24 mouse cellular contexts compared by ENCODE assay signal in genomic region chr14:101518259-101518658, GRCm38 (mm10).
A peak's percentile ranks its signal among the peaks of the same experiment; 100 is the strongest.
DNase-seq lines count a peak whose midpoint lies in the region; ATAC-seq and TF ChIP-seq lines count a peak whose summit lies in the region.
"Had no signal": no experiment of that assay in that cellular context is flagged by ENCODE, and none has a peak within 500 bp of the region (broad histone marks: within the 10 kb centered on the region; RNA-seq: fewer than 3 reads in every experiment).

No protein-coding gene starts in this region.

- no peak for TF ChIP-seq EP300 in heart, postnatal 0 days (IDR thresholded peaks at IDR 0.05; ENCODE audit: low read depth)

- H3K27ac ChIP-seq in heart, embryonic 10.5 days, result peak overlapping the region; percentile 81
- H3K27ac ChIP-seq in heart, embryonic 12.5 days (ENCODE audit: poor library complexity, severe bottlenecking), result peak overlapping the region; percentile 68
- H3K27ac ChIP-seq in heart, postnatal 0 days (ENCODE audit: low read depth), result peak overlapping the region; percentile 74
- H3K27ac ChIP-seq: forebrain, embryonic 10.5 days; hindbrain, embryonic 15.5 days; layer of hippocampus, adult 2 months; limb, embryonic 13.5 days; liver, embryonic 14.5 days; midbrain, embryonic 13.5 days had no signal

- H3K9ac ChIP-seq in heart, embryonic 12.5 days, result no peak overlapping the region
- H3K9ac ChIP-seq in heart, postnatal 0 days (replicated peaks; ENCODE audit: low read depth, low read length), result no peak overlapping the region; the same call in 1 of the 2 replicates
- H3K9ac ChIP-seq: hindbrain, embryonic 15.5 days; limb, embryonic 13.5 days; liver, embryonic 14.5 days; lung, embryonic 14.5 days; midbrain, embryonic 13.5 days had no signal

- H3K27me3 ChIP-seq in heart, embryonic 10.5 days (ENCODE audit: insufficient read depth, poor library complexity, severe bottlenecking), result no peaks in the 10 kb centered on the region
- H3K27me3 ChIP-seq in heart, embryonic 12.5 days (replicated peaks), result no peaks in the 10 kb centered on the region
- H3K27me3 ChIP-seq in heart, postnatal 0 days (ENCODE audit: control insufficient read depth, insufficient read depth, low read length), result no peaks in the 10 kb centered on the region
- H3K27me3 ChIP-seq: hindbrain, embryonic 15.5 days; limb, embryonic 13.5 days had no signal

- peak; percentile 31 for DNase-seq in adrenal gland, postnatal 14 days
- DNase-seq in adrenal gland, postnatal 25 days, result no peak
- no peak for DNase-seq in heart, embryonic 10.5 days (ENCODE audit: low spot score)
- DNase-seq in heart, postnatal 4 days, result no peak
- peak; percentile 30 for DNase-seq in heart, postnatal 0 days (ENCODE audit: low spot score)
- DNase-seq in layer of hippocampus, postnatal 14 days (ENCODE audit: low spot score in 2 of 2), result no peak
- no peak for DNase-seq in layer of hippocampus, adult 8-10 months (ENCODE audit: low spot score in 2 of 2)
- DNase-seq: cerebellum, adult 11-12 months; cerebellum, postnatal 10 days; gastrocnemius, postnatal 25 days; kidney, adult 8-10 months; kidney, postnatal 25 days; retina, postnatal 1 day; thymus, adult 2 months had no signal

- no peaks in the 10 kb centered on the region for H3K36me3 ChIP-seq in heart, embryonic 10.5 days
- H3K36me3 ChIP-seq in heart, embryonic 12.5 days, result no peaks in the 10 kb centered on the region
- no peaks in the 10 kb centered on the region for H3K36me3 ChIP-seq in heart, postnatal 0 days (replicated peaks; ENCODE audit: control insufficient read depth, insufficient read depth, low read length)
- H3K36me3 ChIP-seq: forebrain, embryonic 10.5 days; hindbrain, embryonic 15.5 days; limb, embryonic 13.5 days; midbrain, embryonic 13.5 days had no signal

- H3K9me3 ChIP-seq in heart, embryonic 10.5 days, result no peaks in the 10 kb centered on the region
- no peaks in the 10 kb centered on the region for H3K9me3 ChIP-seq in heart, embryonic 12.5 days (replicated peaks)
- H3K9me3 ChIP-seq in heart, postnatal 0 days (replicated peaks; ENCODE audit: control insufficient read depth, low read length), result no peaks in the 10 kb centered on the region
- H3K9me3 ChIP-seq: forebrain, embryonic 10.5 days; hindbrain, embryonic 15.5 days; limb, embryonic 13.5 days; midbrain, embryonic 13.5 days had no signal

- peak overlapping the region; percentile 53 for H3K4me2 ChIP-seq in heart, embryonic 12.5 days
- H3K4me2 ChIP-seq in heart, postnatal 0 days (ENCODE audit: low read depth, low read length), result peak overlapping the region; percentile 50
- H3K4me2 ChIP-seq: hindbrain, embryonic 15.5 days; limb, embryonic 13.5 days; lung, embryonic 14.5 days; midbrain, embryonic 13.5 days had no signal

- no peak for TF ChIP-seq CTCF in heart, postnatal 0 days (IDR thresholded peaks at IDR 0.05; ENCODE audit: low read depth)

- WGBS in heart, embryonic 10.5 days, result 27% methylated on average over 14 of the region's 14 CpGs
- 19% methylated on average over 14 of the region's 14 CpGs for WGBS in heart, embryonic 12.5 days
- 14% methylated on average over 14 of the region's 14 CpGs for WGBS in heart, postnatal 0 days

- ATAC-seq in heart, embryonic 12.5 days (ENCODE audit: insufficient number of reproducible peaks, low FRiP score), result no peak
- ATAC-seq in heart, postnatal 0 days (ENCODE audit: insufficient read depth, low read depth), result peak; percentile 72
- ATAC-seq: CD4-positive, CD25-positive, alpha-beta regulatory T cell, adult 4 months; forebrain, embryonic 16.5 days; midbrain, embryonic 13.5 days had no signal

- peaks cover 20% of the 10 kb centered on the region for H3K4me1 ChIP-seq in heart, embryonic 10.5 days
- H3K4me1 ChIP-seq in heart, embryonic 12.5 days (replicated peaks), result peaks cover 25% of the 10 kb centered on the region
- H3K4me1 ChIP-seq in heart, postnatal 0 days (ENCODE audit: control insufficient read depth, insufficient read depth), result peaks cover 10% of the 10 kb centered on the region; the same call in 1 of the 2 replicates

- H3K4me3 ChIP-seq in heart, embryonic 10.5 days, result peak overlapping the region; percentile 24; the same call in 1 of the 2 replicates
- H3K4me3 ChIP-seq in heart, embryonic 12.5 days, result no peak overlapping the region
- H3K4me3 ChIP-seq in heart, postnatal 0 days (ENCODE audit: low read depth, low read length), result peak overlapping the region; percentile 18
- H3K4me3 ChIP-seq: forebrain, embryonic 10.5 days; hindbrain, embryonic 15.5 days; layer of hippocampus, adult 2 months; limb, embryonic 13.5 days; midbrain, embryonic 13.5 days had no signal

Comparison
In these comparisons a context has a peak if more than half of its experiments do, and no peak if none do; other contexts are left out.
1. DNase-seq: peak in adrenal gland, postnatal 14 days (single experiment) and heart, postnatal 0 days (single experiment); none in adrenal gland, postnatal 25 days (single experiment), heart, embryonic 10.5 days (single experiment), heart, postnatal 4 days (single experiment), layer of hippocampus, postnatal 14 days (0 of 2) and layer of hippocampus, adult 8-10 months (0 of 2).
2. Peak in every context shown above with its lines, with median percentiles within 50 percentile points of each other: H3K27ac ChIP-seq.